Mouse (Mus musculus): ENCODE measurements around the gene Man1b1.
A peak's percentile ranks its signal among the peaks of the same experiment; 100 is the strongest.

Man1b1 gene

GRCm38 (mm10) chr2:25364761-25365090, 32.6 kb downstream of the Man1b1 start:
- DNase-seq = no peak

- DNase-seq = peak; percentile 64
Observed at GRCm38 (mm10) chr2:25365091-25365761, 33.1 kb downstream of the Man1b1 start, which contains the start of gene Uap1l1. TSS of gene Uap1l1 (minus strand) at chr2:25365682.

- no peak for DNase-seq
Observed at GRCm38 (mm10) chr2:25369996-25370395, 37.9 kb downstream of the Man1b1 start.

- DNase-seq = peak; percentile 85
Observed at GRCm38 (mm10) chr2:25371764-25372643, 39.9 kb downstream of the Man1b1 start, which contains the start of gene Sapcd2. TSS of gene Sapcd2 (plus strand) at chr2:25372321.

GRCm38 (mm10) chr2:25372644-25373391, 40.7 kb downstream of the Man1b1 start:
- DNase-seq = no peak

- no peak for DNase-seq
Observed at GRCm38 (mm10) chr2:25373431-25373830, 41.3 kb downstream of the Man1b1 start.

GRCm38 (mm10) chr2:25376589-25376988, 44.5 kb downstream of the Man1b1 start:
- DNase-seq = peak; percentile 47 to 55

- no peak for DNase-seq
Observed at GRCm38 (mm10) chr2:25384492-25384891, 52.4 kb downstream of the Man1b1 start.

- no peak for DNase-seq
Observed at GRCm38 (mm10) chr2:25391266-25391665, 59.1 kb downstream of the Man1b1 start.

- no peak for DNase-seq
Observed at GRCm38 (mm10) chr2:25394281-25395221, 62.4 kb downstream of the Man1b1 start.

- peak; percentile 17 to 20 for DNase-seq
Observed at GRCm38 (mm10) chr2:25395721-25396596, 63.8 kb downstream of the Man1b1 start, which contains the start of gene Entpd2. TSS of gene Entpd2 (plus strand) at chr2:25395874.

GRCm38 (mm10) chr2:25396597-25396983, 64.5 kb downstream of the Man1b1 start:
- DNase-seq = no peak

- DNase-seq = no peak
Observed at GRCm38 (mm10) chr2:25397010-25397409, 64.9 kb downstream of the Man1b1 start.

GRCm38 (mm10) chr2:25398065-25398464, 65.9 kb downstream of the Man1b1 start:
- no peak for DNase-seq

- DNase-seq = no peak
Observed at GRCm38 (mm10) chr2:25399051-25399450, 66.9 kb downstream of the Man1b1 start, which contains the start of gene Npdc1. TSS of gene Npdc1 (plus strand) at chr2:25399351.

GRCm38 (mm10) chr2:25400291-25400690, 68.2 kb downstream of the Man1b1 start:
- no peak for DNase-seq

- DNase-seq = peak in 1 of 2 experiments; percentile 20
Observed at GRCm38 (mm10) chr2:25400764-25401163, 68.6 kb downstream of the Man1b1 start.

Data from B cell, adult 2 months (primary cell).